Mouse (Mus musculus): ENCODE measurements at regions not wholly inside any gene's neighbourhood (a gene's known extent, or its start where the extent isn't known, plus 50 kb on each side); places are given as distances from the start of the nearest gene placed in this dataset.

DNA sequence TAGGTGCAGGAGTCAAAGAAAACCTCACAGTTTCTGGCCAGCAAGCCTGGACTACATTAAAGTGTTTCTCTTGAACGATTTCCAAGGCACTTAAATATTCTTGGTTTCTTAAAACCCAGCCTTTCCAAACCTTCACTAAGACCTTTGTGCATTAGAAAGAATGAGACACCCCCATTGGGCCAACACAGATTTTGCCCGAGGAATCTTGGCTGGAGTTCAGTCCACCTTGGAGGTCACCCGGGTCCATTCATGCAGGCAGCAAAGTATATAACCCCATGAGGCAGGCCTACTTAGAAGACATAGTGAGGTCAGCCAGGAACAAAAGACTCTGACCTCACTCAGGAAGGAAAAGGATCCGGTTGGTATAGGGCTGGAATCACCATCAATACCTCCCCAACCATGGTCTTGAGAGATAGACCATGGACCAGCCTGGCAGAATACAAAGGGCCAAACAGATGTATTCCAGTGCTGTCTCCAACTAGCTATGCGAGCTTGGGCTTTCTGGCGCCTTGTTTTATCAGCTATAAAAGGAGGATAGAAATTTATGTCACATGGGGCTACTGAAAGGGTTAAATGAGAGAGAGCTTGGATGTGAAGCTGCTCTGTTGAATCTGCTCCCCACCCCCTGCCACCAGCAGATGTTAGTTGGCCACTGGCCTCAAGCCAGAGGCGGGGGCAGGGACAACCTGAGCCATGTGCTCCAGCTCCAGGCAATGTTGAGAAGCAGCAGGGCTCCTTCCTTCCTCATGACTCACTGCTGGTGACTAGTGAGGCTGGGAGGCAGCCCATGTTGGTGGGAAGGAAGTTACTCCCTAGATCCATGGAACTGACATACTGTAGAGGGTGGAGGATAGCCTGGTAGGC, 181.9 kb upstream of the Ncam1 start:
- 32% methylated on average over 7 of the region's 7 CpGs for WGBS
- Histone ChIP-seq H3K4me1 (ENCODE audit: control insufficient read depth, insufficient read depth, low read length) (peaks cover 12% of the 10 kb centered on the region), H3K27ac (ENCODE audit: insufficient read depth, low read depth, low read length) (no peak overlapping the region), H3K4me3 (ENCODE audit: insufficient read depth, low read depth, low read length) (no peak overlapping the region)
- TF ChIP-seq CTCF (IDR thresholded peaks at IDR 0.05; ENCODE audit: insufficient read depth, low read depth, low read length) (no peak), POLR2A (IDR thresholded peaks at IDR 0.05; ENCODE audit: insufficient read depth, low read depth, low read length) (no peak)

- Histone ChIP-seq H3K27ac (ENCODE audit: insufficient read depth, low read depth, low read length) (no peak overlapping the region), H3K4me3 (ENCODE audit: insufficient read depth, low read depth, low read length) (no peak overlapping the region), H3K4me1 (ENCODE audit: control insufficient read depth, insufficient read depth, low read length) (peaks cover 12% of the 10 kb centered on the region)
- TF ChIP-seq CTCF (IDR thresholded peaks at IDR 0.05; ENCODE audit: insufficient read depth, low read depth, low read length) = no peak
- TF ChIP-seq POLR2A (IDR thresholded peaks at IDR 0.05; ENCODE audit: insufficient read depth, low read depth, low read length) = no peak
- 32% methylated on average over 11 of the region's 11 CpGs for WGBS
Observed at GRCm38 (mm10) chr9:49975938-49976671, 177.4 kb upstream of the Ncam1 start.

DNA sequence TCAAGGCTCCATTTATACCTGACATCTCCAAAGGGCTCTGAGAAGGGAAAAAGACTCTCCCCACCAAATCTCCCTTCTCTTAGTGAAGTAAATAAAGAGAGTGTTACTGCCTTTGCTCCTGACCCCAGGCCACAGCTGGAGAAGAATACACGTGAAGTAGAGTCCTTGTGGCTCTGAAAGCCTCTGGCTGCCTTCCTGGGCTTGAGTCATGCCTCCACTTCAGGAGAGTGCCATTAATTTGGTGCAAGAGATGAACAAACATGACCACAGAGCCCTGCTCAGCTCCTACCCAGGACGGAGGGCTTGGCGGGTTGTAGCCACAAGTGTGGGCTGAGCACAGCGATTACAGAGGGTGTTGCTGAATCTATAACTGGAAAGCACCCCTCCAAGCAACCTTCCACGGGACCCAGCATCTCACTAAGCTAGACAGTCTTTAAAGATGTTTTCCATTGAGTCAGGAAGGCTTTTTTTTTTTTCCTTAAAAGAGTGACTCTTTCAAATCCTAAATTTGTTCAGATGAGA, 175.3 kb upstream of the Ncam1 start:
- TF ChIP-seq CTCF (IDR thresholded peaks at IDR 0.05; ENCODE audit: insufficient read depth, low read depth, low read length) (no peak), POLR2A (IDR thresholded peaks at IDR 0.05; ENCODE audit: insufficient read depth, low read depth, low read length) (no peak)
- H3K4me1 ChIP-seq (ENCODE audit: control insufficient read depth, insufficient read depth, low read length) = peaks cover 5% of the 10 kb centered on the region; the same call in 1 of the 2 replicates
- H3K27ac ChIP-seq (ENCODE audit: insufficient read depth, low read depth, low read length) = no peak overlapping the region
- H3K4me3 ChIP-seq (ENCODE audit: insufficient read depth, low read depth, low read length) = no peak overlapping the region
- WGBS = 77% methylated on average over 5 of the region's 5 CpGs

DNA sequence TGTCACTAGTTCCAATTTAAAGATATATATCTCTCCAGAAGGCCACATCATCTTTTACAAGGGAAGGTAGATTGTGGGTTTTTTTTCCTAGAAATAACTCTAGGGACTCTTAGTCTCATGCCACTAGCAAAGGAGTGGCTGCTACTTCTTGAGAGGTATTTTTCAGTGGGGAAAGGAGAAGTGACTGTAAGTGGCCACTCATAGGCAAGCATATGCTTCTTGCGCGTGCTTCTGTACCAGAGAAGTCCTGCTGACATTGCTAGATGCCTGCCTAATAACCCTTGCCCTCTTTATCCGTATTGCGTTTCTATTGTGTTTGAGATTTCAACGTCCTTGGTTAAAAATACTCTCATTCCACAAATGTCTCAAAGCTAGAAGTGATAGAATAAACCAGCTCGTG, 170.7 kb upstream of the Ncam1 start:
- no peak for TF ChIP-seq CTCF (IDR thresholded peaks at IDR 0.05; ENCODE audit: insufficient read depth, low read depth, low read length)
- no peak for TF ChIP-seq POLR2A (IDR thresholded peaks at IDR 0.05; ENCODE audit: insufficient read depth, low read depth, low read length)
- H3K4me1 ChIP-seq (ENCODE audit: control insufficient read depth, insufficient read depth, low read length) = no peaks in the 10 kb centered on the region
- H3K4me3 ChIP-seq (ENCODE audit: insufficient read depth, low read depth, low read length) = no peak overlapping the region
- H3K27ac ChIP-seq (ENCODE audit: insufficient read depth, low read depth, low read length) = no peak overlapping the region
- WGBS = 84% methylated on average over 6 of the region's 6 CpGs

- Histone ChIP-seq H3K27ac (ENCODE audit: insufficient read depth, low read depth, low read length) (no peak overlapping the region), H3K4me3 (ENCODE audit: insufficient read depth, low read depth, low read length) (no peak overlapping the region), H3K4me1 (ENCODE audit: control insufficient read depth, insufficient read depth, low read length) (peaks cover 4% of the 10 kb centered on the region)
- WGBS = 84% methylated on average over 4 of the region's 4 CpGs
- TF ChIP-seq CTCF (IDR thresholded peaks at IDR 0.05; ENCODE audit: insufficient read depth, low read depth, low read length) (no peak), POLR2A (IDR thresholded peaks at IDR 0.05; ENCODE audit: insufficient read depth, low read depth, low read length) (no peak)
Observed at GRCm38 (mm10) chr9:49964666-49965065, 165.9 kb upstream of the Ncam1 start.

DNA sequence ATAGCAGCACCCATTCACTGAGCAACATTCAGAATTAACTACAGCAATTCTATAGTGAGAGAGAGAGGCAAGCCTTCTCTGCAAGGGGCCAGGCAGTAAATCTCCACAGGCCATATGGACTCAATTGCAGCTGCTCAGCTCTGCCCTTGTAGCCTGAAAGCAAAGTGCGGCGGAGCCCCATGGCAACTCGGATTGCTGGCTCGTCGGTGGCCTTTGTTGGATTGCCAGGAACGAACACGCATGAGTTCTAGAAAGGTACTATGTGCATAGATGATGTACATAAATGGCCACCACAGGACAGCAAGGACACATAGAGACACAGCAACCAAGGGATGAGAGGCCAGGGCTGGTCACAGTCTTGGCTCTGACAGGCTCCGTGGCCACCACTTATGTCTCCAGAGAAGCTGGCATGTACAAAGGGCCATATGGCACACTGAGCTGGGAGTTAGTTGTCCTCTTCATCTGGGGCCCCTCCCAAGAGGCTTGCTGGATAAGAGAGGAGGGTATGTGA, 163.9 kb upstream of the Ncam1 start:
- Histone ChIP-seq H3K27ac (ENCODE audit: insufficient read depth, low read depth, low read length) (no peak overlapping the region), H3K4me3 (ENCODE audit: insufficient read depth, low read depth, low read length) (no peak overlapping the region), H3K4me1 (ENCODE audit: control insufficient read depth, insufficient read depth, low read length) (peaks cover 9% of the 10 kb centered on the region)
- TF ChIP-seq CTCF (IDR thresholded peaks at IDR 0.05; ENCODE audit: insufficient read depth, low read depth, low read length) (no peak), POLR2A (IDR thresholded peaks at IDR 0.05; ENCODE audit: insufficient read depth, low read depth, low read length) (no peak)
- 74% methylated on average over 8 of the region's 8 CpGs for WGBS

- 73% methylated on average over 3 of the region's 3 CpGs for WGBS
- no peak overlapping the region for H3K27ac ChIP-seq (ENCODE audit: insufficient read depth, low read depth, low read length)
- TF ChIP-seq CTCF (IDR thresholded peaks at IDR 0.05; ENCODE audit: insufficient read depth, low read depth, low read length) (no peak), POLR2A (IDR thresholded peaks at IDR 0.05; ENCODE audit: insufficient read depth, low read depth, low read length) (no peak)
- H3K4me3 ChIP-seq (ENCODE audit: insufficient read depth, low read depth, low read length) = no peak overlapping the region
- H3K4me1 ChIP-seq (ENCODE audit: control insufficient read depth, insufficient read depth, low read length) = peaks cover 9% of the 10 kb centered on the region
Observed at GRCm38 (mm10) chr9:49961965-49962364, 163.2 kb upstream of the Ncam1 start.

GRCm38 (mm10) chr9:49961329-49961728, 162.6 kb upstream of the Ncam1 start:
- 92% methylated on average over 5 of the region's 5 CpGs for WGBS

GRCm38 (mm10) chr9:49959987-49960386, 161.3 kb upstream of the Ncam1 start:
- 80% methylated on average over 10 of the region's 10 CpGs for WGBS
- Histone ChIP-seq H3K4me1 (ENCODE audit: control insufficient read depth, insufficient read depth, low read length) (peaks cover 9% of the 10 kb centered on the region), H3K4me3 (ENCODE audit: insufficient read depth, low read depth, low read length) (no peak overlapping the region), H3K27ac (ENCODE audit: insufficient read depth, low read depth, low read length) (no peak overlapping the region)
- TF ChIP-seq CTCF (IDR thresholded peaks at IDR 0.05; ENCODE audit: insufficient read depth, low read depth, low read length) = no peak
- no peak for TF ChIP-seq POLR2A (IDR thresholded peaks at IDR 0.05; ENCODE audit: insufficient read depth, low read depth, low read length)

More at GRCm38 (mm10) chr9:49961329-49961728, 162.6 kb upstream of the Ncam1 start:
- no peak for TF ChIP-seq CTCF (IDR thresholded peaks at IDR 0.05; ENCODE audit: insufficient read depth, low read depth, low read length)
- no peak for TF ChIP-seq POLR2A (IDR thresholded peaks at IDR 0.05; ENCODE audit: insufficient read depth, low read depth, low read length)
- Histone ChIP-seq H3K4me1 (ENCODE audit: control insufficient read depth, insufficient read depth, low read length) (peaks cover 9% of the 10 kb centered on the region), H3K4me3 (ENCODE audit: insufficient read depth, low read depth, low read length) (no peak overlapping the region), H3K27ac (ENCODE audit: insufficient read depth, low read depth, low read length) (no peak overlapping the region)
